Mouse (Mus musculus) C2C12 (cell line): ENCODE results near the gene Neurl2.

Source experiments
- CTCF ChIP-seq: IDR thresholded peaks from one replicate; pipeline ENCODE4 v1.5.1; 2011; ENCODE audit not compliant: control insufficient read depth, insufficient read depth, insufficient read length
- MYOG ChIP-seq: IDR thresholded peaks from one replicate; pipeline ENCODE4 v1.6.1; 2011; ENCODE audit not compliant: control insufficient read depth, insufficient read length; ENCODE audit errors: extremely low read depth
- USF1 ChIP-seq: IDR thresholded peaks from one replicate; pipeline ENCODE4 v1.6.1; 2011; ENCODE audit warnings: low read depth, mild to moderate bottlenecking, control low read depth, moderate library complexity

DNA sequence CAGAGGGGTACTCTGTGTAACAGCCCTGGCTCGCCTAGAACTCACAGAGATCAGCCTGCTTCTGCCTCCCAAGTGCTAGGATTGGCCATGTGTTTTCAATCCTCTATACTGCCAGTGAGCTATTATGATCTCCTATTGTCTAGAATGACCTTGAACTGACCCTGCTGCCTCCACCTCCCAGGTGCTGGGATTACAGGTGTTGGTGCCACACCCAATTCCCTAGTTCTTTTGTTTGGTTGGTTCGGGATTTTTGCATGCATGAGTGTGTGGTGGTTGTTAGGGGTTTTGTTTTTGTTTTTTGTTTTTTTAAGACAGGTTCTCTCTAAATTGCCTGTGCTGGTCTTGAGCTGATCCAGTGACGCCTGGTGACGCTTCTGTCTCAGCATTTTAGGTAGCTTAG lies 9.3 kb downstream of the Neurl2 start:
- TF ChIP-seq CTCF (no peak), USF1 (no peak), MYOG (no peak)
